Mouse (Mus musculus) liver (tissue): ENCODE results near the gene Pgam2.
A peak's percentile ranks its signal among the peaks of the same experiment; 100 is the strongest.
"Not testable (repeated sequence)": the region's sequence is repeated elsewhere in the genome, so short reads cannot be mapped to it uniquely, and the experiment has no call there.

Source experiments
- DNase-seq: peaks from one replicate; pipeline ENCODE4 v3.0.0-alpha.2; 2020; ENCODE audit warnings: mixed read lengths

Gene Pgam2

DNA sequence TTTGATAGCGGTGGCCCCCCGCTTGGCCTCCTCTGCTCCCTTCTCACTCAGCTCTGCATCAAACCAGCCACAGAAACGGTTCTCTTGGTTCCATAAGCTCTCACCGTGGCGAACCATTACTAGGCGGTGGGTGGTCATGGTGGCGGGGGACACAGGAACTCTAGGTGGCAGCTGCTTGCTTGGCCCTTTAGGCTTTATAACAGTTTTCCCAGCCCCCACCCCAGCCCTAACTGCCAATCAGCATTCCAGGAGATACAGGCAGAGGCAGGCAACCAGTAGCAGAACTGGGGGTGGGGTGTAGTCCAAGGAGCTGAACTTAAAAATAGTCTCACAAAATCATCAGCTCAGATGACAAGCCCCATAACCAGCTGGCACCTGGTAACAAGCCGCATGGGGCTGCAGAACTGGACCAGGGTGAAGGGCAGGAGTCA lies at the start of gene Pgam2:
Gene Pgam2, minus strand, starts transcription at position 183 of the 431 bp plus-strand sequence.
- no peak for DNase-seq

- DNase-seq = no peak
Measured at GRCm38 (mm10) chr11:5852314-5852713, 48.8 kb upstream of the Pgam2 start.

- DNase-seq = no peak
Measured at GRCm38 (mm10) chr11:5851021-5851736, 47.6 kb upstream of the Pgam2 start.

- DNase-seq = no peak
Measured at GRCm38 (mm10) chr11:5850452-5850851, 46.9 kb upstream of the Pgam2 start.

GRCm38 (mm10) chr11:5849316-5849715 lies 45.8 kb upstream of the Pgam2 start:
- DNase-seq = no peak

- no peak for DNase-seq
Measured at GRCm38 (mm10) chr11:5848741-5849140, 45.2 kb upstream of the Pgam2 start.

- peak; percentile 2 for DNase-seq
Measured at GRCm38 (mm10) chr11:5846639-5847345, 43.3 kb upstream of the Pgam2 start.

DNA sequence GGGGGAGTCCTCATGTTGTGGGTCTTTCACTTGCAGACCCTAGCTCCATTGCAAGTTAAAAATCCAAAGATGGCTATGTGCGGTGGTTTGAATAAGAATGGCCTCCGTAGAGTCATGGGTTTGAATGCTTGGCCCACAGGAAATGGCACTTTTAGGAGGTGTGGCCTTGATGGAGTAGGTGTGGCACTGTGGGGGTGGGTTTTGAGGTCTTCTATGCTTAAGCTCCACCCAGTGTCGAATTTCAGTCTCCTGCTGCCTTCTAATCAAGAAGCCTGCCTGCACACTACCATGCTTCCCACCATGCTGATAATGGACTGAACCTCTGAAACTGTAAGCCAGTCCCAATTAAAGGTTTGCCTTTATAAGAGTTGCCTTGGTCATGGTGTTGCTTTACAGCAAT lies 39.6 kb upstream of the Pgam2 start:
- no peak for DNase-seq

DNA sequence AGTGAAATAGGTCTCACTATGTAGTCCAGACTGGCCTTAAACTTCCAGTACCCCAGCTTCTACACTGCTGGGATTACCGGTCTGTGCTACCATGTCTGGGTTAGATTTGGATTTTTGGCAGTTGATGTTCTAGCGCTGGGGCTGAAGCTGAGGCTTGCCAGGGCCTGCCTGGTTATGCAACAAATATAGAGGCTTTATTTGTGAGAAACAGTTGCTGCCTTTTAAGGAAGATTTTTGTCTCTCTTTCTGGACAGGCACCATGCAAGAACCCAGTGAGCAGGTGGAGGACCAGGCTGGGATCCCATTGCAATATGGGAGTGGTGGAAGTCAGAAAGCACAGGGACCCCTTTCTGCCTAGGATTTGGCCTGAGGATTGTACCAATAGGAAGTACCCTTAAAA lies 38.2 kb upstream of the Pgam2 start:
- no peak for DNase-seq

GRCm38 (mm10) chr11:5840346-5840745 lies 36.8 kb upstream of the Pgam2 start:
- no peak for DNase-seq

- DNase-seq = peak; percentile 95
Measured at GRCm38 (mm10) chr11:5837251-5838246, 34.0 kb upstream of the Pgam2 start, which contains the start of gene Polm. Gene Polm (minus strand): TSS chr11:5838016.

DNA sequence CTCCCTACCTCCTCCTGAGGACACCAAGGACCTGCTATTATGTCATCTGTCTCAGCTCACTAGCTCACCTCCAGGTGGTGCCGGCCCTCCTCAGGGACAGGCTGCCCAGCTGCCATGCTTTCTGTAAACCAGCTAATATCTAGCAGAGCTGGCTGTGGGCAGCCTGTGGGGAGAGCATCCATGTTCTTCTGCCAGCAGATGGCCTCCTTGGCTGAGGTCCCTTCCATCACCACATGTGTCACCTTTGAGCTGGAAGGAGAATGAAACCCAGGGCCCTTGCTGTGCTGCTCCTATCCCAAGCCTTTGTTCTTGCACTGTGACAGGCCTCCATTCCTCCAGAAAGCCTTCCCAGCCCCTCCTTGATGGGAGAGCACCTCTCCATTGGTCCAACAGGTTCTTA lies 32.6 kb upstream of the Pgam2 start:
- no peak for DNase-seq

- DNase-seq = no peak
Measured at GRCm38 (mm10) chr11:5835057-5835456, 31.5 kb upstream of the Pgam2 start.

DNA sequence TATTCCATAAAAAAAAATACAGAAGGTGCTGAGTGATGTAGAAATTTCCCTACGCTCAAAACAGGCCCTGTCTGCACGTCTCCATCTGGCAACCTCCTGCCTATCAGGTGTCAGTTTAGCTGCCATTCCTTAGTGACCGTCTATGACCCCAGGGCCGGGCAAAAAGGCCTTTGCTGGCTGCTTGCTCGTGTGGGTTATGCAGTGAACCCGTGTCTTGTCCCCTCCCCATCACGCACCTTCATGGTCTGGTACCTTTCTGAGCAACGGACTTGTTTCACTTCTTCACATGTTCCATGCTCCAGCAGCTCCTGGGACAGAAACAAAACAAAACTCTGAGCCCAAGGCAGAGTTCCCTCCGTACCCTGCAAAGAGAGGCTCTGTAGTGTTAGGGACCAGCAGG lies 31.0 kb upstream of the Pgam2 start:
- no peak for DNase-seq

- DNase-seq = no peak
Measured at GRCm38 (mm10) chr11:5829327-5829726, 25.8 kb upstream of the Pgam2 start.

- DNase-seq = no peak
Measured at GRCm38 (mm10) chr11:5828509-5829191, 25.1 kb upstream of the Pgam2 start.

DNA sequence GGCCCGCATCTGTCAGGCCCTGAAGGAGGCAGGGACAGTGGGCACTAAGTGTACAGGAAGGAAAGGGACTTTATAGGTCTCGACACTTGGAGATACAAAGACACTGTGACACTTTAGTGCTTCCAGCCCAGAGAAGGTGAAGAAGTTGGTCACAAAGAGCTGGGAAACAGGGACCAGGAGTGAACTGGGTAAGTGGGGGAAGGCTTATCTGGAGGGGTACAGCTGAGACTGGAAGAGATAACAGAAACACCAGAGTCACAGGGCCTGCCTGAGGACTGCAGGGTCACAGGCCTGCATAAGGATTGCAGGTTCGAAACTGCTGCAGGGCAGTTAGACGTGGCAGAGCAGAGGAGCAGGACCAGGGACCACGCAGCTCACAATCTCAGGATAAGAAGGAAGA lies 24.4 kb upstream of the Pgam2 start:
- DNase-seq = no peak

DNA sequence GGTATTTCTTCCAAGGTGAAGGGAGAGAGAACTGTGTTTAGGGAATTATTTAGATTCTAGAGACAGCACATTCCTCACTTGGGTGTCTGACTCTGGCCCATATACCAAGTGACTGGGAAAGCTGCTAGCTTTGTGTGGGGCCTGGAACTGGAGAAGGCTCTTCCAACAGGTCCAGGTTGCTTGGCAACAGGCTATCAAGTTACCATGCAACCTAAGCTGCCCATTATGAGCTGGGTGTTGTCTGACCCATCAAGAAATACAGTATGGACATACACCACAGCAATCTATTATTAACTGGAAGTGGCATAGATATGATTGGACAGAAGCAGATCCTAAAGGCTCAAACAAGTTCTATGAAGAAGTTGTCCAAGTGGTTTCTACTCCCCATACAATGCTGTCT lies 21.9 kb upstream of the Pgam2 start:
- DNase-seq = no peak

GRCm38 (mm10) chr11:5819223-5819622 lies 15.7 kb upstream of the Pgam2 start:
- DNase-seq = no peak

DNA sequence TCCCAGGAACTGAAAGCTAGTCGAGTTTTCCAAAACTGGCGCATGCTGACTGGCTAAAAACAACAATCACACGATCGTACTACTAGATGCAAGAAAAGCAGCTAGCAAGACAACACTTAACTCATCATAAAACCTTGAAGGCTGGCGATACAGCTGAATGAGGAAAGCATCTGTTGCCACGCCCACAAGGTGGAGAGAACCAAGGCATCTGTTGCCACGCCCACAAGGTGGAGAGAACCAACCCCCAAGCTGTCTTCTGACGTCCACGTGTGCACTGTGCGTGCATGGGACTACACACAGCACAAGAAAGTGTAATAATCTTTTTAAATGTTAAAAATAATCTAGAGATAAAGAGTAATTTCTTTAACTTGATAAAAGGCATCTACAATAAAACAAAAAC lies 9.8 kb upstream of the Pgam2 start:
- DNase-seq = no peak

DNA sequence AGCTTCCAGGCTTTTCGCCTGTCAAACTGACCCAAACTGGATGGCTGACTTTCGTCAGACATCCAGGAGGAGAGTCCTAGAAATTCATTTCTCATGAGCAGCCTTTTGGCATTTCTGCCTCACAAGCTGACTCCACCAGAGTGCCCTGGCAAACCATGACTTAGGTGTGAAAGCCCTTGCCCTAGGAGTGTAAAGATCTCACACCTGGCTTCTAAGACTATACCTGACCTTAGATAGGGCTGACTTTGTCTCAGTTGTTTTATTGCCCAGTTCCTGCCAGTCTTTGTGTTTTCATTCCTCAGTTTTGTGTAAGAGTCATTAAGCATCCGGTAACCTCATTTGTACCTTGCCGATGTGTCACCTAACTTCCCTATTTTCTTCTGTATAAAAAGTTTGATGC lies 6.0 kb upstream of the Pgam2 start:
- not testable (repeated sequence) for DNase-seq

- no peak for DNase-seq
Measured at GRCm38 (mm10) chr11:5807956-5808355, 4.4 kb upstream of the Pgam2 start.

GRCm38 (mm10) chr11:5805711-5806110 lies 2.2 kb upstream of the Pgam2 start:
- no peak for DNase-seq
